Mouse (Mus musculus) ES-Bruce4 (cell line): Measurements from ENCODE around the gene Ntrk3. TPM values are rescaled to one million over a fixed set of nuclear protein-coding genes. Genes with fewer than 3 reads are reported as not detected.

Source experiments
- H3K27ac ChIP-seq: 2 replicates; pipeline ENCODE4 v1.5.1; 2012; ENCODE audit warnings: low read length, inconsistent platforms; ENCODE audit not compliant: insufficient read depth
- H3K27me3 ChIP-seq: 2 replicates; pipeline ENCODE4 v1.6.1; 2012; ENCODE audit warnings: mild to moderate bottlenecking, low read length, inconsistent platforms; ENCODE audit not compliant: control insufficient read depth, poor library complexity, insufficient read depth, severe bottlenecking
- H3K36me3 ChIP-seq: 2 replicates; pipeline ENCODE4 v1.6.1; 2012; ENCODE audit warnings: inconsistent platforms, mild to moderate bottlenecking, low read length, moderate library complexity; ENCODE audit not compliant: control insufficient read depth, poor library complexity, insufficient read depth, severe bottlenecking
- H3K4me1 ChIP-seq: one replicate; pipeline ENCODE4 v1.8.1; 2011; ENCODE audit warnings: low read length; ENCODE audit not compliant: control insufficient read depth, insufficient read depth
- H3K4me3 ChIP-seq: 2 replicates; pipeline ENCODE4 v1.5.1; 2011; ENCODE audit warnings: low read depth, mild to moderate bottlenecking, low read length
- H3K9ac ChIP-seq: 2 replicates; pipeline ENCODE4 v1.6.1; 2012; ENCODE audit warnings: low read depth, mild to moderate bottlenecking, inconsistent platforms; ENCODE audit not compliant: poor library complexity, severe bottlenecking
- H3K9me3 ChIP-seq: replicated peaks from 2 replicates; pipeline ENCODE4 v1.6.1; 2012; ENCODE audit warnings: mild to moderate bottlenecking, low read length, inconsistent platforms; ENCODE audit not compliant: control insufficient read depth, poor library complexity, insufficient read depth, severe bottlenecking
- CTCF ChIP-seq: IDR thresholded peaks from one replicate; pipeline ENCODE4 v1.8.1; 2011; ENCODE audit warnings: low read depth, low read length
- EP300 ChIP-seq: IDR thresholded peaks from 2 replicates; pipeline ENCODE4 v1.6.1; 2011; ENCODE audit warnings: low read depth, low read length; ENCODE audit not compliant: insufficient read depth
- POLR2A ChIP-seq: IDR thresholded peaks from one replicate; pipeline ENCODE4 v1.8.1; 2011; ENCODE audit warnings: low read length; ENCODE audit not compliant: insufficient read depth
- polyA plus RNA-seq: library from polyadenylated mRNA; stranded (reverse); fragments of >200 nt; gene quantifications from 2 replicates; pipeline ENCODE4 v1.2.4, GENCODE M21; 2011; ENCODE audit warnings: low read depth; ENCODE audit not compliant: missing spikeins, insufficient read depth, insufficient read length

Gene Ntrk3
- polyA plus RNA-seq, 1 experiment: not detected

- Histone ChIP-seq H3K27me3 (no peaks in the 10 kb centered on the region), H3K4me3 (no peak overlapping the region), H3K9me3 (no peaks in the 10 kb centered on the region), H3K36me3 (no peaks in the 10 kb centered on the region), H3K4me1 (no peaks in the 10 kb centered on the region), H3K27ac (no peak overlapping the region), H3K9ac (no peak overlapping the region)
- TF ChIP-seq EP300: no peak
- no peak for TF ChIP-seq POLR2A
- TF ChIP-seq CTCF: no peak
Measured at GRCm38 (mm10) chr7:78439361-78440120, 298.3 kb downstream of the Ntrk3 start.

GRCm38 (mm10) chr7:78433617-78434144, 304.1 kb downstream of the Ntrk3 start:
- no peak for TF ChIP-seq EP300
- no peak for TF ChIP-seq CTCF
- TF ChIP-seq POLR2A: no peak
- Histone ChIP-seq H3K9me3 (no peaks in the 10 kb centered on the region), H3K36me3 (no peaks in the 10 kb centered on the region), H3K27ac (no peak overlapping the region), H3K4me3 (no peak overlapping the region), H3K4me1 (no peaks in the 10 kb centered on the region), H3K27me3 (peaks cover 2% of the 10 kb centered on the region; the same call in 1 of the 2 replicates), H3K9ac (no peak overlapping the region)

- Histone ChIP-seq H3K4me1 (no peaks in the 10 kb centered on the region), H3K27me3 (peaks cover 2% of the 10 kb centered on the region; the same call in 1 of the 2 replicates), H3K36me3 (no peaks in the 10 kb centered on the region), H3K27ac (no peak overlapping the region), H3K9me3 (no peaks in the 10 kb centered on the region), H3K4me3 (no peak overlapping the region), H3K9ac (no peak overlapping the region)
- TF ChIP-seq POLR2A (no peak), EP300 (no peak), CTCF (no peak)
Measured at GRCm38 (mm10) chr7:78431611-78432010, 306.2 kb downstream of the Ntrk3 start.

GRCm38 (mm10) chr7:78412172-78412571, 325.6 kb downstream of the Ntrk3 start:
- Histone ChIP-seq H3K27me3 (no peaks in the 10 kb centered on the region), H3K4me3 (no peak overlapping the region), H3K36me3 (no peaks in the 10 kb centered on the region), H3K27ac (no peak overlapping the region), H3K4me1 (no peaks in the 10 kb centered on the region), H3K9ac (no peak overlapping the region), H3K9me3 (0 out of 2 replicates have a peak, but pooled peaks cover 2% of the 10 kb centered on the region)
- TF ChIP-seq POLR2A (no peak), EP300 (no peak), CTCF (no peak)

GRCm38 (mm10) chr7:78409970-78410369, 327.8 kb downstream of the Ntrk3 start:
- no peak overlapping the region for H3K4me3 ChIP-seq
- H3K36me3 ChIP-seq: no peaks in the 10 kb centered on the region
- no peaks in the 10 kb centered on the region for H3K27me3 ChIP-seq
- TF ChIP-seq POLR2A (no peak), CTCF (no peak), EP300 (no peak)
- no peaks in the 10 kb centered on the region for H3K9me3 ChIP-seq
- H3K4me1 ChIP-seq: no peaks in the 10 kb centered on the region
- no peak overlapping the region for H3K9ac ChIP-seq
- no peak overlapping the region for H3K27ac ChIP-seq

GRCm38 (mm10) chr7:78406641-78407291, 331.0 kb downstream of the Ntrk3 start:
- no peaks in the 10 kb centered on the region for H3K27me3 ChIP-seq
- H3K9ac ChIP-seq: no peak overlapping the region
- no peaks in the 10 kb centered on the region for H3K36me3 ChIP-seq
- no peak overlapping the region for H3K27ac ChIP-seq
- peaks cover 1% of the 10 kb centered on the region for H3K4me1 ChIP-seq
- no peak overlapping the region for H3K4me3 ChIP-seq
- TF ChIP-seq POLR2A (no peak), EP300 (no peak)
- H3K9me3 ChIP-seq: no peaks in the 10 kb centered on the region
